Mouse (Mus musculus): ENCODE results near the gene Dlg5. TPM values are rescaled to one million over a fixed set of nuclear protein-coding genes. Genes with fewer than 3 reads are reported as not detected.

The Dlg5 gene
- polyA plus RNA-seq, 1 experiment from 2014 or later = 18.4 TPM

GRCm38 (mm10) chr14:24092391-24092790 lies 153.3 kb downstream of the Dlg5 start:
- H3K9ac ChIP-seq (ENCODE audit: low read depth, low read length) = no peak overlapping the region
- H3K36me3 ChIP-seq (ENCODE audit: control insufficient read depth, insufficient read depth, low read length) = no peaks in the 10 kb centered on the region
- no peaks in the 10 kb centered on the region for H3K27me3 ChIP-seq (replicated peaks; ENCODE audit: control insufficient read depth, insufficient read depth, low read length)
- H3K27ac ChIP-seq (ENCODE audit: low read depth, low read length) = no peak overlapping the region
- no peak overlapping the region for H3K4me2 ChIP-seq (ENCODE audit: low read length)
- WGBS = 83% methylated on average over 3 of the region's 3 CpGs
- no peaks in the 10 kb centered on the region for H3K9me3 ChIP-seq (ENCODE audit: control insufficient read depth, low read length)
- H3K4me3 ChIP-seq (ENCODE audit: low read length) = no peak overlapping the region
- no peaks in the 10 kb centered on the region for H3K4me1 ChIP-seq (ENCODE audit: control insufficient read depth, insufficient read depth, low read depth, low read length)
- no peak for ATAC-seq

GRCm38 (mm10) chr14:24090790-24091189 lies 154.9 kb downstream of the Dlg5 start:
- H3K27ac ChIP-seq (ENCODE audit: low read depth, low read length) = no peak overlapping the region
- H3K36me3 ChIP-seq (ENCODE audit: control insufficient read depth, insufficient read depth, low read length) = no peaks in the 10 kb centered on the region
- no peaks in the 10 kb centered on the region for H3K4me1 ChIP-seq (ENCODE audit: control insufficient read depth, insufficient read depth, low read depth, low read length)
- no peaks in the 10 kb centered on the region for H3K9me3 ChIP-seq (ENCODE audit: control insufficient read depth, low read length)
- no peak overlapping the region for H3K4me2 ChIP-seq (ENCODE audit: low read length)
- no peak for ATAC-seq
- H3K27me3 ChIP-seq (replicated peaks; ENCODE audit: control insufficient read depth, insufficient read depth, low read length) = no peaks in the 10 kb centered on the region
- H3K9ac ChIP-seq (ENCODE audit: low read depth, low read length) = no peak overlapping the region
- H3K4me3 ChIP-seq (ENCODE audit: low read length) = no peak overlapping the region
- 92% methylated on average over 1 of the region's 1 CpGs for WGBS

DNA sequence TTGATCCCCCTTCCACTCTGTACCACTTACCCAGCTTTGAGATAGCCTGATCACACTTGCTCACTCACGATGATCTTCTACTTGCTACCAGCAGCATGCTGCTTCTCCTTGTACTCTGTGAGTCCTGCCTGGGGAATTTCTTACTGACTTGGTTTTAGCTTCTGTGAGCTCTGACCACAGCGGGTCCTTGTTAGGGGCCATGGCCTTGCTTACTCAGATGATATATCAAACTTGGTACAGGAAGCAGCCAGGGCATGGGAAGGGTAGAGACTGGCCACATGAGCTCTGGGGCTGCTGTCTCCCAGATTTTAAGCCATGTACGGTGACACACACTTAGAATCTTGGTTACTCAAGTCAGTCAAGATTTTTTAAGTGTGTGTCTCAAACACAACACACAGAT lies 156.5 kb downstream of the Dlg5 start:
- 91% methylated on average over 3 of the region's 3 CpGs for WGBS
- Histone ChIP-seq H3K36me3 (ENCODE audit: control insufficient read depth, insufficient read depth, low read length) (no peaks in the 10 kb centered on the region), H3K4me1 (ENCODE audit: control insufficient read depth, insufficient read depth, low read depth, low read length) (no peaks in the 10 kb centered on the region), H3K27me3 (replicated peaks; ENCODE audit: control insufficient read depth, insufficient read depth, low read length) (no peaks in the 10 kb centered on the region), H3K4me2 (ENCODE audit: low read length) (no peak overlapping the region), H3K9ac (ENCODE audit: low read depth, low read length) (no peak overlapping the region), H3K4me3 (ENCODE audit: low read length) (no peak overlapping the region), H3K27ac (ENCODE audit: low read depth, low read length) (no peak overlapping the region), H3K9me3 (ENCODE audit: control insufficient read depth, low read length) (no peaks in the 10 kb centered on the region)
- no peak for ATAC-seq

GRCm38 (mm10) chr14:24087430-24087829 lies 158.3 kb downstream of the Dlg5 start:
- Histone ChIP-seq H3K9me3 (ENCODE audit: control insufficient read depth, low read length) (no peaks in the 10 kb centered on the region), H3K27me3 (replicated peaks; ENCODE audit: control insufficient read depth, insufficient read depth, low read length) (no peaks in the 10 kb centered on the region), H3K4me2 (ENCODE audit: low read length) (no peak overlapping the region), H3K36me3 (ENCODE audit: control insufficient read depth, insufficient read depth, low read length) (no peaks in the 10 kb centered on the region), H3K4me1 (ENCODE audit: control insufficient read depth, insufficient read depth, low read depth, low read length) (no peaks in the 10 kb centered on the region; the same call in 1 of the 2 replicates), H3K4me3 (ENCODE audit: low read length) (no peak overlapping the region), H3K27ac (ENCODE audit: low read depth, low read length) (no peak overlapping the region), H3K9ac (ENCODE audit: low read depth, low read length) (no peak overlapping the region)
- ATAC-seq = no peak
- 90% methylated on average over 3 of the region's 3 CpGs for WGBS

DNA sequence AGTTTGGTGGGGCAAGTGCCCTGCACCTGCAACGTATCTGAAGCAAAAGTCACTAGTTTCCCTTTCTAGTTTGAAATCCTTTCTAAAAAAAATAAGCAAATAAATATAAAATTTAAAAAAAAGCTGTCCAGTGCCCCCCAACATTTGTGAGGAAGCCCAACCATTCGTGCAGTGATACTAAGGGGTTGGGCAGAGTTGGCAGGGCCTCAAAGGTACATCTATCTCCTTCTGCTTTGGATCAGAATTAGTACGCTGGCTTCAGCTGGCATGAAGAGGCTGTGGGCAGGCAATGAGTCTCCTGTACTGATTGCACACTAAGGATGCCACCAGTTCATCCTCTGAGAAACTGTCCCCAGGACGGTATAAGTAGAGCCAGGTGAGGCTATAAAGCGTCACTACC lies 159.2 kb downstream of the Dlg5 start:
- no peaks in the 10 kb centered on the region for H3K27me3 ChIP-seq (replicated peaks; ENCODE audit: control insufficient read depth, insufficient read depth, low read length)
- H3K4me3 ChIP-seq (ENCODE audit: low read length) = no peak overlapping the region
- no peak overlapping the region for H3K9ac ChIP-seq (ENCODE audit: low read depth, low read length)
- H3K9me3 ChIP-seq (ENCODE audit: control insufficient read depth, low read length) = no peaks in the 10 kb centered on the region
- H3K4me1 ChIP-seq (ENCODE audit: control insufficient read depth, insufficient read depth, low read depth, low read length) = no peaks in the 10 kb centered on the region; the same call in 1 of the 2 replicates
- no peaks in the 10 kb centered on the region for H3K36me3 ChIP-seq (ENCODE audit: control insufficient read depth, insufficient read depth, low read length)
- ATAC-seq = no peak
- H3K27ac ChIP-seq (ENCODE audit: low read depth, low read length) = no peak overlapping the region
- no peak overlapping the region for H3K4me2 ChIP-seq (ENCODE audit: low read length)
- 72% methylated on average over 5 of the region's 5 CpGs for WGBS

Small RNAs within 50 kb of the gene (microRNA-seq; reads per million reads assigned to microRNA genes)
- gene Mir7210 = not detected

Other genes starting within 250 kb of the Dlg5 start
- 15.8 and 17.2 TPM in 2 replicates for gene Kcnma1, start 231.4 kb downstream of the Dlg5 start, polyA plus RNA-seq (2015; fragmentation: Nextera tagmentation; extraction: Ambion mirVana)
- gene E330034G19Rik, start 47.3 kb upstream of the Dlg5 start, polyA plus RNA-seq (2015; fragmentation: Nextera tagmentation; extraction: Ambion mirVana) = 0.16 and 0.23 TPM in 2 replicates
- 16.5 and 18.4 TPM in 2 replicates for gene Polr3a, start 241.1 kb upstream of the Dlg5 start, polyA plus RNA-seq (2015; fragmentation: Nextera tagmentation; extraction: Ambion mirVana)
- 456 and 490 TPM in 2 replicates for gene Rps24, start 241.2 kb upstream of the Dlg5 start, polyA plus RNA-seq (2015; fragmentation: Nextera tagmentation; extraction: Ambion mirVana)